Mouse (Mus musculus) cortical plate, adult 2 months (tissue): ENCODE results near the gene Itk.

Experiments used
- CTCF ChIP-seq: fragments of 200-500 bp; IDR thresholded peaks from 2 replicates; pipeline ENCODE4 v1.5.1; 2011; ENCODE audit warnings: mild to moderate bottlenecking, control low read depth, low read length; ENCODE audit not compliant: insufficient read depth; ENCODE audit errors: extremely low read depth
- POLR2A ChIP-seq: fragments of 200-500 bp; IDR thresholded peaks from 2 replicates; pipeline ENCODE4 v1.6.1; 2011; ENCODE audit warnings: mild to moderate bottlenecking, low read length, control low read depth; ENCODE audit not compliant: insufficient read depth; ENCODE audit errors: extremely low read depth

DNA sequence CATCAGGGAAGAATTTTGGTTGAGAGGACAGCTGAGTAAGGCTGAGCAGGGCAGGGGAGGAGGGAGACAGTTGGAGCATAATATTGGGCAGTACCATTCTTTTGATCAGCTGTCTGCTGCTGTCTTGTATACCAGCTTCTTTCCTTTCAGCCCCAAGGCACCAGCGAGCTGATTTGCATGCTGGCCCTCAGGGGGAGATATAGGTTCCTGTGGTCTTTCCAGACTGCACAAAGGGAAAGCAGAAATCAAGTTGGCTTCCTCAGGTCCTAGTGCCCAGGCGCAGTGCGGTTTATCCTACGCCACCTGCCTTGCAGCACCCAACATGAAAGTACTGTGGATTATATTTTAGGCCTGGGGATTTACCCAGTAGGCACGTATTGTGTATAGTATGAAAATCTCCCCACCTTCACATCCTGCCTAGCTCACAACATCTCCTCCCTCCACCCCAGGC is 9.6 kb upstream of the Itk start:
- TF ChIP-seq POLR2A: no peak
- TF ChIP-seq CTCF: no peak
